Mouse (Mus musculus): ENCODE data around the gene Pdpr. TPM values are rescaled to one million over a fixed set of nuclear protein-coding genes. Genes with fewer than 3 reads are reported as not detected.

Gene Pdpr
- total and polyA plus RNA-seq, 2 experiments, result 7.7 to 18.4 TPM

GRCm38 (mm10) chr8:111055661-111056060, 38.8 kb upstream of the Pdpr start:
- Histone ChIP-seq H3K4me1 (ENCODE audit: control insufficient read depth, insufficient read depth, low read length) (peaks cover 3% of the 10 kb centered on the region), H3K27me3 (ENCODE audit: control insufficient read depth, insufficient read depth, low read length) (no peaks in the 10 kb centered on the region), H3K4me3 (ENCODE audit: insufficient read depth, low read depth, low read length) (no peak overlapping the region; the same call in 1 of the 2 replicates), H3K79me2 (ENCODE audit: control insufficient read depth, insufficient read depth, low read length) (no peaks in the 10 kb centered on the region), H3K27ac (replicated peaks; ENCODE audit: insufficient read depth, low read depth, low read length) (no peak overlapping the region), H3K36me3 (ENCODE audit: control insufficient read depth, insufficient read depth, low read length) (peaks cover 45% of the 10 kb centered on the region), H3K9ac (ENCODE audit: low read depth, low read length) (no peak overlapping the region)
- 78% methylated on average over 2 of the region's 2 CpGs for WGBS
- TF ChIP-seq CTCF (IDR thresholded peaks at IDR 0.05; ENCODE audit: low read depth, low read length) (no peak), POLR2A (IDR thresholded peaks at IDR 0.05; ENCODE audit: extremely low read depth, insufficient read depth, low read length) (no peak)
- no peak for DNase-seq (ENCODE audit: extremely low read depth, low read depth, low spot score)

- WGBS, result under 1% methylated on average over 68 of the region's 68 CpGs
- Histone ChIP-seq H3K4me3 (ENCODE audit: insufficient read depth, low read depth, low read length) (peak within 1 kb of the TSS; percentile 98), H3K36me3 (ENCODE audit: control insufficient read depth, insufficient read depth, low read length) (peaks cover 40% of the 10 kb centered on the region), H3K79me2 (ENCODE audit: control insufficient read depth, insufficient read depth, low read length) (no peaks in the 10 kb centered on the region), H3K4me1 (ENCODE audit: control insufficient read depth, insufficient read depth, low read length) (peaks cover 3% of the 10 kb centered on the region), H3K27ac (replicated peaks; ENCODE audit: insufficient read depth, low read depth, low read length) (peak within 1 kb of the TSS; percentile 73), H3K9ac (ENCODE audit: low read depth, low read length) (peak within 1 kb of the TSS; percentile 95), H3K27me3 (ENCODE audit: control insufficient read depth, insufficient read depth, low read length) (no peaks in the 10 kb centered on the region)
- TF ChIP-seq POLR2A (IDR thresholded peaks at IDR 0.05; ENCODE audit: extremely low read depth, insufficient read depth, low read length), result peak; percentile 22; the same call in 1 of the 2 replicates
- peak; percentile 94 for TF ChIP-seq CTCF (IDR thresholded peaks at IDR 0.05; ENCODE audit: low read depth, low read length)
- DNase-seq (ENCODE audit: extremely low read depth, low read depth, low spot score), result peak; percentile 79
Observed at GRCm38 (mm10) chr8:111056158-111056663, 38.2 kb upstream of the Pdpr start, which contains the start of gene Exosc6. Exosc6 (plus strand) TSS chr8:111056339.

GRCm38 (mm10) chr8:111056691-111057293, 37.6 kb upstream of the Pdpr start:
- H3K27me3 ChIP-seq (ENCODE audit: control insufficient read depth, insufficient read depth, low read length), result no peaks in the 10 kb centered on the region
- DNase-seq (ENCODE audit: extremely low read depth, low read depth, low spot score), result no peak
- 2% methylated on average over 63 of the region's 63 CpGs for WGBS
- peak overlapping the region; percentile 95 for H3K9ac ChIP-seq (ENCODE audit: low read depth, low read length)
- TF ChIP-seq POLR2A (IDR thresholded peaks at IDR 0.05; ENCODE audit: extremely low read depth, insufficient read depth, low read length), result no peak
- no peak for TF ChIP-seq CTCF (IDR thresholded peaks at IDR 0.05; ENCODE audit: low read depth, low read length)
- peaks cover 35% of the 10 kb centered on the region for H3K36me3 ChIP-seq (ENCODE audit: control insufficient read depth, insufficient read depth, low read length)
- H3K4me3 ChIP-seq (ENCODE audit: insufficient read depth, low read depth, low read length), result peak overlapping the region; percentile 98
- peak overlapping the region; percentile 73 for H3K27ac ChIP-seq (replicated peaks; ENCODE audit: insufficient read depth, low read depth, low read length)
- H3K4me1 ChIP-seq (ENCODE audit: control insufficient read depth, insufficient read depth, low read length), result peaks cover 3% of the 10 kb centered on the region
- H3K79me2 ChIP-seq (ENCODE audit: control insufficient read depth, insufficient read depth, low read length), result no peaks in the 10 kb centered on the region

- no peak for DNase-seq (ENCODE audit: extremely low read depth, low read depth, low spot score)
- 91% methylated on average over 2 of the region's 2 CpGs for WGBS
- no peak for TF ChIP-seq CTCF (IDR thresholded peaks at IDR 0.05; ENCODE audit: low read depth, low read length)
- no peak for TF ChIP-seq POLR2A (IDR thresholded peaks at IDR 0.05; ENCODE audit: extremely low read depth, insufficient read depth, low read length)
- Histone ChIP-seq H3K36me3 (ENCODE audit: control insufficient read depth, insufficient read depth, low read length) (peaks cover 15% of the 10 kb centered on the region; the same call in 1 of the 2 replicates), H3K4me3 (ENCODE audit: insufficient read depth, low read depth, low read length) (no peak overlapping the region), H3K4me1 (ENCODE audit: control insufficient read depth, insufficient read depth, low read length) (peaks cover 5% of the 10 kb centered on the region), H3K27me3 (ENCODE audit: control insufficient read depth, insufficient read depth, low read length) (no peaks in the 10 kb centered on the region), H3K9ac (ENCODE audit: low read depth, low read length) (no peak overlapping the region), H3K27ac (replicated peaks; ENCODE audit: insufficient read depth, low read depth, low read length) (no peak overlapping the region), H3K79me2 (ENCODE audit: control insufficient read depth, insufficient read depth, low read length) (no peaks in the 10 kb centered on the region)
Observed at GRCm38 (mm10) chr8:111058946-111059572, 35.4 kb upstream of the Pdpr start.

GRCm38 (mm10) chr8:111061688-111062071, 32.8 kb upstream of the Pdpr start:
- H3K79me2 ChIP-seq (ENCODE audit: control insufficient read depth, insufficient read depth, low read length), result no peaks in the 10 kb centered on the region
- no peak for TF ChIP-seq POLR2A (IDR thresholded peaks at IDR 0.05; ENCODE audit: extremely low read depth, insufficient read depth, low read length)
- TF ChIP-seq CTCF (IDR thresholded peaks at IDR 0.05; ENCODE audit: low read depth, low read length), result no peak
- no peaks in the 10 kb centered on the region for H3K36me3 ChIP-seq (ENCODE audit: control insufficient read depth, insufficient read depth, low read length)
- DNase-seq (ENCODE audit: extremely low read depth, low read depth, low spot score), result no peak
- WGBS, result 8% methylated on average over 14 of the region's 14 CpGs
- H3K4me3 ChIP-seq (ENCODE audit: insufficient read depth, low read depth, low read length), result peak overlapping the region; percentile 40; the same call in 1 of the 2 replicates
- H3K27me3 ChIP-seq (ENCODE audit: control insufficient read depth, insufficient read depth, low read length), result no peaks in the 10 kb centered on the region
- no peak overlapping the region for H3K27ac ChIP-seq (replicated peaks; ENCODE audit: insufficient read depth, low read depth, low read length)
- H3K4me1 ChIP-seq (ENCODE audit: control insufficient read depth, insufficient read depth, low read length), result peaks cover 5% of the 10 kb centered on the region
- H3K9ac ChIP-seq (ENCODE audit: low read depth, low read length), result no peak overlapping the region

All from liver, adult 2 months (tissue).